Mouse (Mus musculus): ENCODE data around the gene Pick1.

GRCm38 (mm10) chr15:79201491-79202150 lies 27.4 kb upstream of the Pick1 start:
- TF ChIP-seq CTCF (IDR thresholded peaks at IDR 0.05; ENCODE audit: control insufficient read depth, insufficient read depth, insufficient replicate concordance, low read depth, low read length) (no peak), POLR2A (IDR thresholded peaks at IDR 0.05; ENCODE audit: control insufficient read depth, low read depth, low read length) (no peak)

Data from testis, adult 2 months (tissue).